Mouse (Mus musculus): ENCODE data around the gene Chad. TPM values are rescaled to one million over a fixed set of nuclear protein-coding genes. Genes with fewer than 3 reads are reported as not detected.

The Chad gene
- polyA plus RNA-seq (2012; rRNA removed), result 0.59 TPM in 2 replicates

DNA sequence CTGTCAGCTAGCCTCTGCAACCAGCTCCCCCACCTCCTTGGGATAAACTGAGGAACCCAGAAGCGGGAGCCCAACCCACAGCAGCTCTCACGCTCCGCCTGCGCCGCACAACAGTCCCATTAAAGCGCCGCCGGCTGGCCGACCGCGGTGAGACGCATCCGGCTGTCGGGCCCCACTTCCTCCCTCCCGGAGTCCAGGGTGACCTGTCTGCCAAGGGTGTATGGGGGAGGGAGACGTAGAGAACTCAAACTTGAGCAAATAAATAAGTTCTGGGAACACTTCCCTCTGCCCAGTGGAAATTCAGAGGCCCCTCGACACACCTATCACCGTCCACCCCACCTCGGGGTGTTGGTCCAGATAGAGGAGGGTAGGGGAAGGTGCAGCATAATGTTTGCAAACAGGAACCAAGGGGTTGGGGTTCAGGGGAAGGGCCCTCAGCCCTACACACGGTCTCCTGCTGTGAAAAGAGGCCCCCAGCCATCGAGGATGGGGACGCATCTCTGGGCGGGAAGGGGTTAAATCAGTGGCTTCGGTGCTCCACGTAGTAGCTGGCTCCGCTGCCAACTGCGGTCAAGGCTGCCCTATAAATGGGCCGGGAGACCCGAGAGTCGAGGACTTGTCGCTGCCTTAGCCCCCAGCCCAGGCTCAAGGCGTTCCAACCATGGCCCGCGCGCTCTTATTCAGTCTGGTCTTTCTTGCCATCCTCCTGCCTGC is at the start of gene Chad:
TSS of gene Chad (plus strand) at position 611 of the 714 bp plus-strand sequence.
- peaks cover 4% of the 10 kb centered on the region; the same call in 1 of the 2 replicates for H3K27me3 ChIP-seq (ENCODE audit: control insufficient read depth, insufficient read depth, low read length)
- no peak within 1 kb of the TSS for H3K27ac ChIP-seq (ENCODE audit: control insufficient read depth, insufficient read depth, low read length)
- no peaks in the 10 kb centered on the region for H3K36me3 ChIP-seq (ENCODE audit: control insufficient read depth, insufficient read depth, low read length)
- 0 out of 2 replicates have a peak within 1 kb of the TSS, but pooled peaks have one; percentile 8 for H3K4me3 ChIP-seq (ENCODE audit: control insufficient read depth, insufficient read depth, low read length)
- TF ChIP-seq POLR2A (IDR thresholded peaks at IDR 0.05; ENCODE audit: control insufficient read depth, extremely low read depth, insufficient read depth, low read length, poor library complexity) (no peak), CTCF (IDR thresholded peaks at IDR 0.05; ENCODE audit: borderline replicate concordance, control insufficient read depth, extremely low read depth, insufficient read depth, low read length, poor library complexity) (no peak)
- 8% methylated on average over 35 of the region's 35 CpGs for WGBS
- peaks cover 18% of the 10 kb centered on the region for H3K4me1 ChIP-seq (replicated peaks; ENCODE audit: control insufficient read depth, insufficient read depth, low read length)
- peak; percentile 48 for DNase-seq

DNA sequence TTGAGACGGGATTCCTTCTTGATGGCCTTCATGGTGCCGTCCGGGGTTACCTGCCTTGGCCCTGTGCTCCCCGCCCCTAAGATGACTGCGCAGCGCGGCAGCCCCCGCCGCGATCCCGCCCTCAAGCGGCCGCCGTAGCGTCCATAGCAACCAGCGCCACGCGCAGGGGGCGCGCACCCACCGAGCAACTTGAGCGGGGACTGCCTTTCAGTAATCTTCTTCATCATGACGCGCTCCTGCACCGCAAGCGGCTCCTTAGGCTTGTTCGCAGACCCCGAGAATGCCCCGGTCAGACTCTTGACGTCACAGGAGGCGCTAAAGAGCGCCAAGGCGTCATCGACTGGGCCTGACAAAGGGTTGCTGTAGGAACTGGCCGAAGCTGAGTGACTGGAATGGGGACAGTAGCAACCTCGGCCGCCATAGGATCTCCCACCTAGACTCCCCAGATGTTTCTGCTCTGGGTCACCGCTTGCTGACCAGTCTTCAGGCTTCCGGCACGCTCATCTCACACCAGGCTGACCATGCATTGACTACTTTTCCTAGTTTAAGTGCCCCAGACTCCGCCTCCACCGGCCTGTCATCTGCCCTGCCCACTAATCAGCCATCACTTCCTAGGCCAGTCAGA is 43.5 kb upstream of the Chad start, which contains the start of gene Mycbpap:
TSS of gene Mycbpap (minus strand) at position 524 of the 625 bp plus-strand sequence.
- TF ChIP-seq CTCF (IDR thresholded peaks at IDR 0.05; ENCODE audit: borderline replicate concordance, control insufficient read depth, extremely low read depth, insufficient read depth, low read length, poor library complexity) (no peak), POLR2A (IDR thresholded peaks at IDR 0.05; ENCODE audit: control insufficient read depth, extremely low read depth, insufficient read depth, low read length, poor library complexity) (no peak)
- DNase-seq, result peak; percentile 14
- no peak within 1 kb of the TSS for H3K27ac ChIP-seq (ENCODE audit: control insufficient read depth, insufficient read depth, low read length)

DNA sequence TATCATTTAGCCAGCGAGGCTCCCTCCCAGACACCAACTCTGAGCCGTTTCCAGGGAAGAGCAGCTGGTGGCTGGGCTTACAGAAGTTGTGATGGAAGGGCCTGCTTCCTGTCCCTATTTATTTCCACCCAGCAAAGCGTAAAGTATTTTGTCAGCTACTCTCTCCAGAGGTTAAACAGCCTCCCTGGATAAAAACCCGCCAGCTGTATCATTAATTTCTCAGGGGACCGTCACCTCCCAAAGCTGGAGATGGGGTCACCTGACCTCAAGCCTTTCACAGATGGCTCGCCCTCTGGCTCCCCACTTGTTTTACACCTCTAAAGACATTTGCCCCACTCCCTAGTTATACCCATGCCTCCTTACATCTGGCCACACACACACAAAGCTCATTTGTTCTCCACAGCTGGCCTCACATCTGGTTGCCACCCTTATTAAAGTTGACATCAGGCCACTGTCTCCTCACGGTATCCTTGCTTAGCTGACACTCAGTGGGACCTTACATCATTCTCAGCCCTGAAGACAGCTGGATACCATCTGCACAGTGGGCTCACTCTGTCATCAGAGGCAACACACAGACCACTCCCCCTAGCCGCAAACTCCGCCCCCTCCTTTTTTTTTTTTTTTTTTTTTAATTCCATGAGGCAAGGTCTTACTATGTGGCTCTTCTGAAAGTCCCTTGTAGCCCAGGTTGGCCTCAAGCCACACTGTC is 38.5 kb upstream of the Chad start:
- no peak overlapping the region for H3K27ac ChIP-seq (ENCODE audit: control insufficient read depth, insufficient read depth, low read length)
- DNase-seq, result no peak
- H3K4me3 ChIP-seq (ENCODE audit: control insufficient read depth, insufficient read depth, low read length), result no peak overlapping the region
- H3K27me3 ChIP-seq (ENCODE audit: control insufficient read depth, insufficient read depth, low read length), result no peaks in the 10 kb centered on the region
- 83% methylated on average over 9 of the region's 9 CpGs for WGBS
- H3K36me3 ChIP-seq (ENCODE audit: control insufficient read depth, insufficient read depth, low read length), result no peaks in the 10 kb centered on the region
- TF ChIP-seq POLR2A (IDR thresholded peaks at IDR 0.05; ENCODE audit: control insufficient read depth, extremely low read depth, insufficient read depth, low read length, poor library complexity) (no peak), CTCF (IDR thresholded peaks at IDR 0.05; ENCODE audit: borderline replicate concordance, control insufficient read depth, extremely low read depth, insufficient read depth, low read length, poor library complexity) (no peak)
- no peaks in the 10 kb centered on the region for H3K4me1 ChIP-seq (replicated peaks; ENCODE audit: control insufficient read depth, insufficient read depth, low read length)

More for the DNA sequence above, 43.5 kb upstream of the Chad start, which contains the start of gene Mycbpap:
- Histone ChIP-seq H3K36me3 (ENCODE audit: control insufficient read depth, insufficient read depth, low read length) (no peaks in the 10 kb centered on the region), H3K4me3 (ENCODE audit: control insufficient read depth, insufficient read depth, low read length) (peak within 1 kb of the TSS; percentile 26), H3K27me3 (ENCODE audit: control insufficient read depth, insufficient read depth, low read length) (no peaks in the 10 kb centered on the region), H3K4me1 (replicated peaks; ENCODE audit: control insufficient read depth, insufficient read depth, low read length) (no peaks in the 10 kb centered on the region; the same call in 1 of the 2 replicates)
- WGBS, result 6% methylated on average over 41 of the region's 42 CpGs

GRCm38 (mm10) chr11:94528879-94529278 is 36.0 kb upstream of the Chad start:
- H3K4me3 ChIP-seq (ENCODE audit: control insufficient read depth, insufficient read depth, low read length), result no peak overlapping the region
- no peak for DNase-seq
- H3K27me3 ChIP-seq (ENCODE audit: control insufficient read depth, insufficient read depth, low read length), result no peaks in the 10 kb centered on the region
- 46% methylated on average over 3 of the region's 3 CpGs for WGBS
- no peak overlapping the region for H3K27ac ChIP-seq (ENCODE audit: control insufficient read depth, insufficient read depth, low read length)
- no peaks in the 10 kb centered on the region for H3K36me3 ChIP-seq (ENCODE audit: control insufficient read depth, insufficient read depth, low read length)
- H3K4me1 ChIP-seq (replicated peaks; ENCODE audit: control insufficient read depth, insufficient read depth, low read length), result no peaks in the 10 kb centered on the region
- no peak for TF ChIP-seq CTCF (IDR thresholded peaks at IDR 0.05; ENCODE audit: borderline replicate concordance, control insufficient read depth, extremely low read depth, insufficient read depth, low read length, poor library complexity)
- no peak for TF ChIP-seq POLR2A (IDR thresholded peaks at IDR 0.05; ENCODE audit: control insufficient read depth, extremely low read depth, insufficient read depth, low read length, poor library complexity)

GRCm38 (mm10) chr11:94533171-94533570 is 31.7 kb upstream of the Chad start:
- Histone ChIP-seq H3K27me3 (ENCODE audit: control insufficient read depth, insufficient read depth, low read length) (no peaks in the 10 kb centered on the region), H3K27ac (ENCODE audit: control insufficient read depth, insufficient read depth, low read length) (no peak overlapping the region), H3K4me1 (replicated peaks; ENCODE audit: control insufficient read depth, insufficient read depth, low read length) (no peaks in the 10 kb centered on the region), H3K4me3 (ENCODE audit: control insufficient read depth, insufficient read depth, low read length) (no peak overlapping the region), H3K36me3 (ENCODE audit: control insufficient read depth, insufficient read depth, low read length) (no peaks in the 10 kb centered on the region)
- 94% methylated on average over 8 of the region's 8 CpGs for WGBS
- DNase-seq, result no peak
- no peak for TF ChIP-seq POLR2A (IDR thresholded peaks at IDR 0.05; ENCODE audit: control insufficient read depth, extremely low read depth, insufficient read depth, low read length, poor library complexity)
- TF ChIP-seq CTCF (IDR thresholded peaks at IDR 0.05; ENCODE audit: borderline replicate concordance, control insufficient read depth, extremely low read depth, insufficient read depth, low read length, poor library complexity), result no peak

GRCm38 (mm10) chr11:94538733-94539292 is 26.0 kb upstream of the Chad start:
- no peaks in the 10 kb centered on the region for H3K4me1 ChIP-seq (replicated peaks; ENCODE audit: control insufficient read depth, insufficient read depth, low read length)
- 93% methylated on average over 8 of the region's 8 CpGs for WGBS
- no peak for TF ChIP-seq POLR2A (IDR thresholded peaks at IDR 0.05; ENCODE audit: control insufficient read depth, extremely low read depth, insufficient read depth, low read length, poor library complexity)
- no peak overlapping the region for H3K4me3 ChIP-seq (ENCODE audit: control insufficient read depth, insufficient read depth, low read length)
- H3K27me3 ChIP-seq (ENCODE audit: control insufficient read depth, insufficient read depth, low read length), result no peaks in the 10 kb centered on the region
- DNase-seq, result no peak
- H3K36me3 ChIP-seq (ENCODE audit: control insufficient read depth, insufficient read depth, low read length), result no peaks in the 10 kb centered on the region
- H3K27ac ChIP-seq (ENCODE audit: control insufficient read depth, insufficient read depth, low read length), result no peak overlapping the region

All from thymus, adult 2 months (tissue).